Mouse (Mus musculus) ES-Bruce4 (cell line): ENCODE results near the gene Rtkn2.

ENCODE experiments used
- CTCF ChIP-seq: IDR thresholded peaks from one replicate; pipeline ENCODE4 v1.8.1; 2011; ENCODE audit warnings: low read depth, low read length
- EP300 ChIP-seq: IDR thresholded peaks from 2 replicates; pipeline ENCODE4 v1.6.1; 2011; ENCODE audit warnings: low read depth, low read length; ENCODE audit not compliant: insufficient read depth
- POLR2A ChIP-seq: IDR thresholded peaks from one replicate; pipeline ENCODE4 v1.8.1; 2011; ENCODE audit warnings: low read length; ENCODE audit not compliant: insufficient read depth

GRCm38 (mm10) chr10:67977271-67977670, 2.1 kb upstream of the Rtkn2 start:
- TF ChIP-seq POLR2A (no peak), CTCF (peak; percentile 9), EP300 (no peak)
